Mouse (Mus musculus) neural tube, embryonic 11.5 days (tissue): ENCODE data around the gene Htt. TPM values are rescaled to one million over a fixed set of nuclear protein-coding genes. Genes with fewer than 3 reads are reported as not detected.

ENCODE experiments used
- ATAC-seq: fragments of 200-750 bp; cut with Nextera tagmentation; 2 replicates; pipeline ENCODE4 v1.8.0; 2017; ENCODE audit warnings: moderate number of reproducible peaks, mild to moderate bottlenecking, moderate TSS enrichment, moderate library complexity; ENCODE audit not compliant: insufficient read depth, low FRiP score, low TSS enrichment
- DNase-seq: peaks from one replicate; pipeline ENCODE4 v3.0.0-alpha.2; 2015; ENCODE audit warnings: low spot score
- H3K27ac ChIP-seq: fragments of 300-500 bp; sonication (generic); 2 replicates; pipeline ENCODE4 v1.5.1; 2014; ENCODE audit warnings: low read depth, mild to moderate bottlenecking, low read length
- H3K27me3 ChIP-seq: fragments of 300-500 bp; sonication (generic); 2 replicates; pipeline ENCODE4 v1.6.1; 2014; ENCODE audit warnings: mild to moderate bottlenecking, low read length, mixed read lengths; ENCODE audit not compliant: control insufficient read depth, insufficient read depth
- H3K36me3 ChIP-seq: fragments of 300-500 bp; sonication (generic); 2 replicates; pipeline ENCODE4 v1.6.1; 2014; ENCODE audit warnings: mild to moderate bottlenecking, low read length, moderate library complexity, mixed read lengths; ENCODE audit not compliant: control insufficient read depth, insufficient read depth
- H3K4me1 ChIP-seq: fragments of 300-500 bp; sonication (generic); 2 replicates; pipeline ENCODE4 v1.6.1; 2014; ENCODE audit warnings: low read length, mixed read lengths; ENCODE audit not compliant: control insufficient read depth, insufficient read depth
- H3K4me2 ChIP-seq: fragments of 300-500 bp; sonication (generic); 2 replicates; pipeline ENCODE4 v1.6.1; 2014; ENCODE audit warnings: low read depth, mild to moderate bottlenecking, moderate library complexity
- H3K4me3 ChIP-seq: fragments of 300-500 bp; sonication (generic); 2 replicates; pipeline ENCODE4 v1.5.1; 2014; ENCODE audit warnings: low read depth, low read length
- H3K9ac ChIP-seq: fragments of 300-500 bp; sonication (generic); 2 replicates; pipeline ENCODE4 v1.6.1; 2014; ENCODE audit warnings: mild to moderate bottlenecking, low read length
- H3K9me3 ChIP-seq: fragments of 300-500 bp; sonication (generic); 2 replicates; pipeline ENCODE4 v1.6.1; 2016; ENCODE audit warnings: low read length; ENCODE audit not compliant: control insufficient read depth
- WGBS: fragments of 180-500 bp; shearing (Covaris S2); extraction: QIAGEN DNeasy Blood & Tissue Kit; methylation state at CpG from one replicate; pipeline ENCODE4 v1.1.7; 2014; 5-methylcytosine and 5-hydroxymethylcytosine counted together
- polyA plus RNA-seq: library from polyadenylated mRNA; unstranded; fragments of >200 nt; fragmentation: Nextera tagmentation; extraction: Ambion mirVana; gene quantifications from 2 replicates; pipeline ENCODE4 v1.2.1, GENCODE M21; 2014

Gene Htt
- polyA plus RNA-seq, 1 experiment from 2014 or later: 16.3 TPM

DNA sequence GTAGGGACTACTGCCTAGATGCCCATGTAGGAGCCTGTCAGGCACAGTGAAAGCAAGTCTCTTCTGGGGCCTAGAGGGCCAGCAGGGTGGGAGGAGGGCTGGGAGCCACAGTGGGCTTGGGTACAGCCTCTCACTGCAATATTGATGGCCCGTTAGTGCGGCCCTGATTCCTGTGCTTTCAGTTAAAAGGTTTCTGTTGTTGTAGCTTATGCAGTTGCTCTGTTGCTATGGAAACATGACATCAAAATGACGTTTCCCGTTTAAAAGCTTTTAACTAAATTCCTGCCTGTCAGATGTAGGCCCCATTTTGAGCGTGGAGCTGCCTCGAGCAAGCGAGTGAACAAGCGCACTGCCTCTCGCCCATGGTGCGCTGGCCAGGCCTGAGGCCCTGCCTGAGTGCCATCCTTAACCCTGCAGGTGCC lies 155.7 kb downstream of the Htt start:
- DNase-seq (no peak), ATAC-seq (no peak)
- Histone ChIP-seq H3K4me2 (no peak overlapping the region), H3K36me3 (no peaks in the 10 kb centered on the region), H3K27ac (no peak overlapping the region), H3K4me1 (peaks cover 4% of the 10 kb centered on the region; the same call in 1 of the 2 replicates), H3K9ac (no peak overlapping the region), H3K9me3 (no peaks in the 10 kb centered on the region), H3K4me3 (no peak overlapping the region), H3K27me3 (no peaks in the 10 kb centered on the region)
- 70% methylated on average over 10 of the region's 10 CpGs for WGBS

DNA sequence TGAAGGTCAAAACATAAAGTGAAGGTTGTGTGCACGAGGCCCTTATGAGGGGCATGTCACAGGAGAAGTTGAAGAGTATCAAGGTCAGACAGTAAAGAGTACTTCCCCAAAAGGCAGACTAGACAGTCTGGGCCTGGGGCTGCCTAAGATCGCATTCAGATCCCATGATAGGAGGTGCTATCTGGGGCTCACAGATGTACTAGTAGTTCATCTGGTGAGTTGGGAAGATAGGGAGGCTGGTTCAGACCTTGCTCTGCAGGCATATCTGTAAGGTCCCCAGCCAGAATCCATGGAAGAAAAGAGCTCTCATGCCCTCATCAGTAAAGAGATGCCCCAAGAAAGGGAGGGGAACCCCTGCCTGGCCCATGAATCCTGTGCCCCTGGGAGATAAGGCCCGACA lies 157.2 kb downstream of the Htt start:
- Histone ChIP-seq H3K9ac (no peak overlapping the region), H3K4me3 (no peak overlapping the region), H3K4me1 (peaks cover 4% of the 10 kb centered on the region), H3K9me3 (no peaks in the 10 kb centered on the region), H3K27me3 (no peaks in the 10 kb centered on the region), H3K27ac (no peak overlapping the region), H3K36me3 (no peaks in the 10 kb centered on the region), H3K4me2 (no peak overlapping the region)
- ATAC-seq: no peak
- DNase-seq: no peak
- 92% methylated on average over 3 of the region's 3 CpGs for WGBS

DNA sequence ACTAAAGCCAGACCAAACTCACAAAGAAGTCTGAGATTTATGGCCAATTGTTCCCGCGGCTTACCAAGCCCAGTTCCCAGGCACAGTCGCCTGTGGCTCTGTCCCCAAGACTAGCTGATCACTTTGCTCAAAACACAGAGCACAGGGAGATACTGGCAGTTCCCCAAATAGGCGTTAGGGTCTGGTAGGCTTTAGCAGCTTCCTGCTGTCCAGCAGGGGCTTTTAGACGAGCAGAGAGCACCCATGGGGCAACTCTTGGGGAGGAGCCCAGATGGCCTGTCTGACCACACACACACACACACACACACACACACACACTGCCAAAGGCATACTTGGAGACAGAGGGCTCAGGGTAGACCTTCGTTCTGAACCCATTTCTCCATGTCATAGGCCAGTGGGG lies 161.0 kb downstream of the Htt start:
- H3K27me3 ChIP-seq: no peaks in the 10 kb centered on the region
- H3K27ac ChIP-seq: 0 out of 2 replicates have a peak overlapping the region, but pooled peaks have one; percentile 14
- H3K4me2 ChIP-seq: no peak overlapping the region
- no peaks in the 10 kb centered on the region for H3K36me3 ChIP-seq
- no peak for DNase-seq
- no peaks in the 10 kb centered on the region; the same call in 1 of the 2 replicates for H3K4me1 ChIP-seq
- H3K4me3 ChIP-seq: no peak overlapping the region
- H3K9ac ChIP-seq: no peak overlapping the region
- WGBS: 33% methylated on average over 6 of the region's 6 CpGs
- ATAC-seq: peak; percentile 23; the same call in 1 of the 2 replicates
- H3K9me3 ChIP-seq: no peaks in the 10 kb centered on the region

DNA sequence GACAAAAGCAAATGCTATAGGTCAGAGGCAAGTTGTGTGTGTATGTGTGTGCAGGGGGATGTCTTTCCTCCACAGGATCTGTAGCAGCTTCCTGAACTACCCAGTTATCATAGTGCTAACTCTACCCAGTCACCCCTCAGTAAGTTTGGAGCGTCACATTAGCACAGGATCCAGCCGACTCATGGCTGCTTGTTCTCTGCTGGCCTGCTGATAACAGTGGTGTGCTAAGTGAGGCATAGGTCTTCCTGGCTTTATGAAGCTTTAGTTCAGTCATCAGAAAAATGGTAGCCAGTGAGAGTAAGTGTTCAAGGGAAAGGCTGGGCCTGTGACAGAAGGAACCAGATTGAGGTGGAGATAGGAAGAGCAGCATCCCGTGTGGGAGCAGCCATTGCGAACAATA lies 162.4 kb downstream of the Htt start:
- no peaks in the 10 kb centered on the region for H3K9me3 ChIP-seq
- 93% methylated on average over 4 of the region's 4 CpGs for WGBS
- no peak overlapping the region for H3K4me2 ChIP-seq
- no peaks in the 10 kb centered on the region; the same call in 1 of the 2 replicates for H3K4me1 ChIP-seq
- H3K27ac ChIP-seq: no peak overlapping the region
- no peaks in the 10 kb centered on the region for H3K36me3 ChIP-seq
- H3K4me3 ChIP-seq: no peak overlapping the region
- DNase-seq (no peak), ATAC-seq (no peak)
- H3K9ac ChIP-seq: no peak overlapping the region
- no peaks in the 10 kb centered on the region for H3K27me3 ChIP-seq

DNA sequence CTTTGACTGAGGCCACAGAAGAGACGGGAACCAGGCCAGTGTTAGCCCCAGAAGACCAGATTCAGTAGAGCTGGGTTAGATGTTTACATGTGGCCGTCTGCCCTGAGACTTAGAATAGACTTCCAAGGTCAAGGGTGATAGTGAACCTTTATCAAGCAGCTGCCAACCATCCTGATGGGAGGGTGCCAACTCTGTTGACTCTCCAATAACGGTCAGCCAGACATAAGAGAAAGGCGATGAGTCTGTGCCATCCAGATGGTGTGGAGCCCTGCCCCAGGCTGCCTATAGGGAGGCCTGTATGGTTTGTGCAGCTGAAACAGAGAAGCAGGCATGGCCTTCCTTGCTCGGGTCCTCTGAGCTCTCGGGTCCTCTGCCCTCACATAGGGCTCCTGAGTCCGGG lies 163.0 kb downstream of the Htt start:
- H3K9me3 ChIP-seq: no peaks in the 10 kb centered on the region
- no peaks in the 10 kb centered on the region for H3K36me3 ChIP-seq
- no peak overlapping the region for H3K27ac ChIP-seq

DNA sequence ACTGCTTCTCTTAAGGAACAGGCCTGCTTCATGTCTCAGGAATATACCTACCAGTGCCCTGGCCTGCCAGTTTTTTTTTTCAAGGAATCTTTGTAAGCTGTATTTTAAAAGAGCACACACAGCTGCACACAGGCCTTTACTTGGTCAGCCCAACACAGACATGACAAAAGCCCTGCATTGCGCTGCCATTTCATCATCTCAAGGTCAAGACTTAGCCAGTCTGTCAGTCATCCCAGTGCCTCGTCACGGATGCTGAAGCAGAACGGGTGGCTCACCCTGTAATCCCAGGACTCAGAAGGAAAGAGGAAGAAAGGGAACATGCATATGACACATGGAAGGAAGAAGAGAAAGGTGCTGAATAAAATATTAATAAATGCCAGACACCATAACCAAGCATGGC lies 166.1 kb downstream of the Htt start:
- WGBS: 91% methylated on average over 4 of the region's 4 CpGs

More for the DNA sequence above, 163.0 kb downstream of the Htt start:
- H3K9ac ChIP-seq: no peak overlapping the region
- no peak overlapping the region for H3K4me3 ChIP-seq
- 92% methylated on average over 7 of the region's 7 CpGs for WGBS
- H3K27me3 ChIP-seq: no peaks in the 10 kb centered on the region
- ATAC-seq: no peak
- no peak overlapping the region for H3K4me2 ChIP-seq
- DNase-seq: no peak
- H3K4me1 ChIP-seq: no peaks in the 10 kb centered on the region; the same call in 1 of the 2 replicates

DNA sequence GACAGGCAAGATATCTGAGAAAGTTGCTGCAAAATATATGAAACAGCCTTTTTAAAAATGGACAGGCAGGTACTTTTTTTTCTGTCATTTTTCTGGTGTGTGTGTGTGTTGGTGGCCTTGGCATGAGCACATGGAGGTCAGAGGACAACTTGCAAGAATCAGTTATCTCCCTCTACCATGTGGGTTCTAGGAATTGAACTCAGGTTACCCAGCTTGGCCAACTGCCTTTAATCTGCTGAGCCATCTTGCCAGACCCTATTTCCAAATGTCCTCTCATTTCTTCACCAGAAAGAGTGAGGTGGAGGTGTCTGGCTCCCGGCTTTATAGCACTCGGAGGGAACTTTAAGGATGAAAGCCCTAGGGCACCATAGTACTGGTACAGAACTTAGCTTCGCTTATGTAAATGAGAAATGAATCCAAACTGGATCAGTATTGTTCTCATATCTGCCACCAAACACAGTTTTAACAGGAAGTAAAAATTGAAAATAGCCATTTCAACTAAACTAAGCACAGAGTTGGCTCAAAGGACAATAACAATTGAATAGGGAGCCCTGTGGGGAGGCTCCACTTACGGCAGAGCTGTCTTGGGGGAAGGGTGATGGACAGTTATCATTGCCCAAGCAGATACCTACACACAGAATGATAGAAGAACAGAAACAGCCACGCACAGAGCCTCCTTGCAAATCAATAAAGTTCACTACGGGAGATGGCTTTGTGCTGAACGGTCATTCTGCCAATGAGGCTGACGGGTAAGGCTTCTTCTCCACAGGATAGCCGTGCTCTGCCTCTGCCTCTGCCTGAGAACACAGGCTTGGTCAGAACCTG lies 168.8 kb downstream of the Htt start:
- DNase-seq (no peak), ATAC-seq (no peak)
- H3K9ac ChIP-seq: no peak overlapping the region
- H3K27ac ChIP-seq: no peak overlapping the region
- H3K4me3 ChIP-seq: no peak overlapping the region
- no peaks in the 10 kb centered on the region for H3K27me3 ChIP-seq
- H3K9me3 ChIP-seq: no peaks in the 10 kb centered on the region
- H3K4me2 ChIP-seq: no peak overlapping the region
- H3K4me1 ChIP-seq: no peaks in the 10 kb centered on the region
- no peaks in the 10 kb centered on the region for H3K36me3 ChIP-seq
- WGBS: 75% methylated on average over 9 of the region's 9 CpGs

More for the DNA sequence above, 166.1 kb downstream of the Htt start:
- H3K4me3 ChIP-seq: no peak overlapping the region
- DNase-seq (no peak), ATAC-seq (no peak)
- no peak overlapping the region for H3K9ac ChIP-seq
- no peak overlapping the region for H3K4me2 ChIP-seq
- H3K27me3 ChIP-seq: no peaks in the 10 kb centered on the region
- no peaks in the 10 kb centered on the region; the same call in 1 of the 2 replicates for H3K4me1 ChIP-seq
- H3K27ac ChIP-seq: no peak overlapping the region
- no peaks in the 10 kb centered on the region for H3K9me3 ChIP-seq
- no peaks in the 10 kb centered on the region for H3K36me3 ChIP-seq

DNA sequence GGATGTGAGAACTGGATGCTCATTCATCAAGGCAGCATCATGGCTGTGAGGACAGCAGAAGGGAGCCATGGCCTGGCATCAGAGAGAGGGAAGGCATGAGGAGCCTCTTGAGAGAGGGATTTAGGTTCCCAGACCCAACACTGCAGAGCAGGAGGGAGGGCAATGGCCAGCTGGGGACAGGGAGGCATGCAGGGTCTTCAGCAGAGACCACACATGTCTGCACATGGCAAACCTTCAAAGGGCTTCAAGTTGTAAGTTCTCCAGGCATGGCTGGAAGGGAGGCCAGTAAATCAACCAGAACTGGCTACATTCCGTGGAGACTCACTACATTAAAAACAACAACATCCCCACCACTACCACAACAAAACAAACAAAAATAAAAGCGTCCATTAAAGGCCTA lies 169.6 kb downstream of the Htt start:
- Histone ChIP-seq H3K27me3 (no peaks in the 10 kb centered on the region), H3K27ac (no peak overlapping the region), H3K9me3 (no peaks in the 10 kb centered on the region), H3K4me2 (no peak overlapping the region), H3K9ac (no peak overlapping the region), H3K4me3 (no peak overlapping the region), H3K36me3 (no peaks in the 10 kb centered on the region), H3K4me1 (no peaks in the 10 kb centered on the region)
- ATAC-seq (no peak), DNase-seq (no peak)
- 62% methylated on average over 2 of the region's 2 CpGs for WGBS
